Mouse (Mus musculus) limb, embryonic 12.5 days (tissue): ENCODE data around the gene Lrguk. TPM values are rescaled to one million over a fixed set of nuclear protein-coding genes. Genes with fewer than 3 reads are reported as not detected.

Source experiments
- ATAC-seq: fragments of 200-750 bp; cut with Nextera tagmentation; 2 replicates; pipeline ENCODE4 v1.8.0; 2017; ENCODE audit warnings: low read depth, moderate TSS enrichment; ENCODE audit not compliant: insufficient number of reproducible peaks, insufficient read depth, low FRiP score, low TSS enrichment
- H3K27ac ChIP-seq: fragments of 300-500 bp; sonication (generic); 2 replicates; pipeline ENCODE4 v1.5.1; 2016; ENCODE audit warnings: mild to moderate bottlenecking, moderate library complexity
- H3K27me3 ChIP-seq: fragments of 300-500 bp; sonication (generic); 2 replicates; pipeline ENCODE4 v1.6.1; 2016; ENCODE audit warnings: mild to moderate bottlenecking, moderate library complexity
- H3K36me3 ChIP-seq: fragments of 300-500 bp; sonication (generic); 2 replicates; pipeline ENCODE4 v1.6.1; 2016; ENCODE audit warnings: mild to moderate bottlenecking, moderate library complexity
- H3K4me1 ChIP-seq: fragments of 300-500 bp; sonication (generic); replicated peaks from 2 replicates; pipeline ENCODE4 v1.6.1; 2016
- H3K4me2 ChIP-seq: fragments of 300-500 bp; sonication (generic); 2 replicates; pipeline ENCODE4 v1.6.1; 2016; ENCODE audit warnings: mild to moderate bottlenecking, moderate library complexity
- H3K4me3 ChIP-seq: fragments of 300-500 bp; sonication (generic); replicated peaks from 2 replicates; pipeline ENCODE4 v1.5.1; 2016; ENCODE audit warnings: mild to moderate bottlenecking
- H3K9ac ChIP-seq: fragments of 300-500 bp; sonication (generic); replicated peaks from 2 replicates; pipeline ENCODE4 v1.6.1; 2016; ENCODE audit warnings: mild to moderate bottlenecking, moderate library complexity
- H3K9me3 ChIP-seq: fragments of 300-500 bp; sonication (generic); 2 replicates; pipeline ENCODE4 v1.6.1; 2016; ENCODE audit warnings: mild to moderate bottlenecking, moderate library complexity
- WGBS: fragments of 180-500 bp; shearing (Covaris S2); methylation state at CpG from one replicate; pipeline ENCODE4 v1.1.7; 2016; 5-methylcytosine and 5-hydroxymethylcytosine counted together
- polyA plus RNA-seq: library from polyadenylated mRNA; unstranded; fragments of >200 nt; fragmentation: Nextera tagmentation; extraction: Ambion mirVana; gene quantifications from 2 replicates; pipeline ENCODE4 v1.2.1, GENCODE M21; 2016

The Lrguk gene
- polyA plus RNA-seq, 1 experiment from 2014 or later, result 1.1 TPM

- H3K36me3 ChIP-seq, result no peaks in the 10 kb centered on the region
- peaks cover 34% of the 10 kb centered on the region for H3K27me3 ChIP-seq
- no peak overlapping the region for H3K27ac ChIP-seq
- peaks cover 7% of the 10 kb centered on the region for H3K4me1 ChIP-seq
- no peak for ATAC-seq
- 72% methylated on average over 3 of the region's 3 CpGs for WGBS
- peaks cover 13% of the 10 kb centered on the region; the same call in 1 of the 2 replicates for H3K9me3 ChIP-seq
- H3K9ac ChIP-seq, result no peak overlapping the region
- H3K4me2 ChIP-seq, result no peak overlapping the region
- no peak overlapping the region for H3K4me3 ChIP-seq
These were observed 118.8 kb downstream of the Lrguk start for GRCm38 (mm10) chr6:34148021-34148420.

- H3K27me3 ChIP-seq, result peaks cover 34% of the 10 kb centered on the region
- H3K27ac ChIP-seq, result no peak overlapping the region
- H3K4me2 ChIP-seq, result no peak overlapping the region
These were observed 119.4 kb downstream of the Lrguk start for GRCm38 (mm10) chr6:34148639-34149038.

GRCm38 (mm10) chr6:34149066-34149465 is 119.8 kb downstream of the Lrguk start:
- ATAC-seq, result no peak
- peaks cover 37% of the 10 kb centered on the region for H3K27me3 ChIP-seq
- no peak overlapping the region for H3K9ac ChIP-seq
- H3K4me2 ChIP-seq, result no peak overlapping the region
- 80% methylated on average over 9 of the region's 9 CpGs for WGBS
- no peaks in the 10 kb centered on the region for H3K36me3 ChIP-seq
- H3K4me1 ChIP-seq, result peaks cover 14% of the 10 kb centered on the region
- no peak overlapping the region for H3K4me3 ChIP-seq
- peaks cover 13% of the 10 kb centered on the region; the same call in 1 of the 2 replicates for H3K9me3 ChIP-seq
- H3K27ac ChIP-seq, result no peak overlapping the region

More at GRCm38 (mm10) chr6:34148639-34149038, 119.4 kb downstream of the Lrguk start:
- 78% methylated on average over 7 of the region's 7 CpGs for WGBS
- no peak overlapping the region for H3K4me3 ChIP-seq
- ATAC-seq, result no peak
- peaks cover 9% of the 10 kb centered on the region for H3K4me1 ChIP-seq
- no peaks in the 10 kb centered on the region for H3K36me3 ChIP-seq
- no peak overlapping the region for H3K9ac ChIP-seq
- peaks cover 13% of the 10 kb centered on the region; the same call in 1 of the 2 replicates for H3K9me3 ChIP-seq

GRCm38 (mm10) chr6:34149821-34150220 is 120.6 kb downstream of the Lrguk start:
- Histone ChIP-seq H3K27ac (no peak overlapping the region), H3K4me1 (peaks cover 21% of the 10 kb centered on the region), H3K4me2 (no peak overlapping the region), H3K36me3 (no peaks in the 10 kb centered on the region), H3K9ac (no peak overlapping the region), H3K4me3 (no peak overlapping the region), H3K27me3 (peaks cover 40% of the 10 kb centered on the region), H3K9me3 (peaks cover 13% of the 10 kb centered on the region; the same call in 1 of the 2 replicates)
- ATAC-seq, result no peak
- WGBS, result 75% methylated on average over 1 of the region's 1 CpGs

- WGBS, result 59% methylated on average over 18 of the region's 18 CpGs
- Histone ChIP-seq H3K4me3 (no peak overlapping the region), H3K4me2 (no peak overlapping the region; the same call in 1 of the 2 replicates), H3K4me1 (peaks cover 36% of the 10 kb centered on the region), H3K9ac (no peak overlapping the region), H3K27me3 (peaks cover 39% of the 10 kb centered on the region), H3K27ac (no peak overlapping the region), H3K9me3 (no peaks in the 10 kb centered on the region), H3K36me3 (peaks cover 21% of the 10 kb centered on the region)
- no peak for ATAC-seq
These were observed 124.1 kb downstream of the Lrguk start for GRCm38 (mm10) chr6:34153069-34154052.

DNA sequence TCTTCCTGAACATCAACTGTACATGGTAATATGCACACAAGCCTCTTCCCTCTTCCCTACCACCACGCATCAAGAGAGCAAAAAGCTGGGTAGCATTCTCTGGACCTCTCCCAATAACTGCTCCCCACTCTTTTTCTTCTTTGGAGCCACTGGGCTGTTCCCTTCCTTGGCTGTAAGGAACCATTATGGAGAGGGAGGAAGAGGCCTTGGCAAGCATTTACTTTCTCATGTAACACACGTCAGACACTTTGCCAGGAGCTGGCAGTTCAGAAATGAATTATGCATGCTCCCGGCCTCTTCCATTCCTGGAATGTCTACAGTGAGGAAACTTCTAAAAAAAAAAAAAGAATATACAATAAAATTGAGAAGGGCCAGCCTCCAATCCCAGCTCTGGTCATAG is 125.0 kb downstream of the Lrguk start:
- ATAC-seq, result no peak
- H3K27ac ChIP-seq, result no peak overlapping the region
- no peak overlapping the region for H3K9ac ChIP-seq

DNA sequence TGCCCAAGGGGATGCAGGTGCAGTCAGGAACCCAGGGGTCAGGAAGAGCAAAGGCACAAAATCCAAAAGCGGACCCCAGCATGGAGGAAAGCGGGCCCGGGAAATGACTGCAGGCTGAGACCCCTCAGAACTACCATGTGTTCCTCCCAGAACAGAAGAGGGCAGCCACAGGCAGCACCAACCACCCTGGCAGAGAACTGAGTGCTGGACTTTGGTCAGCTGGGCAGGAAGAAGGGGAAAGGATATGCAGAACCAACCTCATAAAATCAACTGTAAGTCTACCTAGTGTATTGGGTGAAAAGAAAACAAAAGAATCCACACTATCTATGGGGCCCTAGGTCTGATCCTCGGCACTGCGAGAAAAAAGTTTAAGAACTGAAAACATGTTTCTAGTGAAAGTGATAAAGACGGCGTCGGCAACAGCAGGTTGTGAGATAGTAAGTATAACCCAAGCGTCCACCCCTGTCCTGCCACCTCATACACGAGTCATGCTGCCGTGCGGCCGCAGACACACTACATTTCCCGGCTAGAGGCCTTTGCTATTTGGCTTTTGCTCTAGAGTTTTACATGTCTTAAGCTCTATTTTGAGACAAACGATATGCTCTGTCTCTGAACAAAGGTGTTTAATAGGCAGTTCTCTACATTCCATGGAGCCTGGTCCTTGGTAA is 126.0 kb downstream of the Lrguk start:
- ATAC-seq, result no peak
- WGBS, result 87% methylated on average over 15 of the region's 15 CpGs
- no peak overlapping the region for H3K4me2 ChIP-seq
- H3K4me3 ChIP-seq, result no peak overlapping the region
- no peaks in the 10 kb centered on the region for H3K9me3 ChIP-seq
- peaks cover 40% of the 10 kb centered on the region for H3K36me3 ChIP-seq
- peaks cover 36% of the 10 kb centered on the region for H3K4me1 ChIP-seq
- H3K27me3 ChIP-seq, result peaks cover 50% of the 10 kb centered on the region
- no peak overlapping the region for H3K27ac ChIP-seq
- H3K9ac ChIP-seq, result no peak overlapping the region

More for the DNA sequence above, 125.0 kb downstream of the Lrguk start:
- H3K4me1 ChIP-seq, result peaks cover 36% of the 10 kb centered on the region
- H3K4me2 ChIP-seq, result no peak overlapping the region
- peaks cover 47% of the 10 kb centered on the region for H3K27me3 ChIP-seq
- no peak overlapping the region for H3K4me3 ChIP-seq
- H3K36me3 ChIP-seq, result peaks cover 29% of the 10 kb centered on the region
- H3K9me3 ChIP-seq, result no peaks in the 10 kb centered on the region
- WGBS, result 71% methylated on average over 3 of the region's 3 CpGs

DNA sequence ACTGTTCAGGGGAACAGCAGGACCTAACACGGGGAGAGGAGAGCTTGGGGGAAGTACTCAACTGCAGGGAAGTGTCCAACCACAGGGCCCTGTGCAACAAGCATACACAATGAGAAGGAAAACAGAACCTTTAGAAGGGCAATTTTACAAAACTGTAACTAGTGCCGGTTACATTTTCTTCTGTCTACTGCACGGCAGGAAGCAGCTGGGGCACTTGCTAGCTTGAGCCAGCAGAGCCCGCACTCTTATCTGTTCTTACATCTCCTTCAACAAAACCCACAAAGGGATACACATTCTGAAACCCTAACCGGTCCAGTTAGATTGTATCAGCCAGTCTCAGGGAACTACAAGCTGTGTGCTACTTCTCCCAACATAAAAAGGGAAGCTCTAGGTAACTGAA is 126.8 kb downstream of the Lrguk start:
- no peak overlapping the region for H3K27ac ChIP-seq
- no peak overlapping the region for H3K4me2 ChIP-seq
- no peaks in the 10 kb centered on the region for H3K9me3 ChIP-seq
- WGBS, result 58% methylated on average over 5 of the region's 5 CpGs
- no peak overlapping the region for H3K9ac ChIP-seq
- H3K27me3 ChIP-seq, result peaks cover 51% of the 10 kb centered on the region
- no peak for ATAC-seq
- H3K36me3 ChIP-seq, result peaks cover 48% of the 10 kb centered on the region
- no peak overlapping the region for H3K4me3 ChIP-seq
- H3K4me1 ChIP-seq, result peaks cover 36% of the 10 kb centered on the region

GRCm38 (mm10) chr6:34156841-34157748 is 127.8 kb downstream of the Lrguk start:
- Histone ChIP-seq H3K9me3 (no peaks in the 10 kb centered on the region), H3K4me2 (no peak overlapping the region), H3K27me3 (peaks cover 53% of the 10 kb centered on the region), H3K36me3 (peaks cover 57% of the 10 kb centered on the region), H3K4me3 (no peak overlapping the region), H3K4me1 (peaks cover 36% of the 10 kb centered on the region), H3K9ac (no peak overlapping the region), H3K27ac (no peak overlapping the region)
- no peak for ATAC-seq
- WGBS, result 84% methylated on average over 14 of the region's 14 CpGs

GRCm38 (mm10) chr6:34159998-34160815 is 131.0 kb downstream of the Lrguk start:
- peaks cover 78% of the 10 kb centered on the region for H3K36me3 ChIP-seq
- no peak for ATAC-seq
- WGBS, result 85% methylated on average over 23 of the region's 23 CpGs
- peaks cover 11% of the 10 kb centered on the region; the same call in 1 of the 2 replicates for H3K4me1 ChIP-seq
- H3K27ac ChIP-seq, result no peak overlapping the region
- H3K4me2 ChIP-seq, result no peak overlapping the region
- H3K9me3 ChIP-seq, result no peaks in the 10 kb centered on the region
- no peak overlapping the region for H3K4me3 ChIP-seq
- H3K9ac ChIP-seq, result no peak overlapping the region
- peaks cover 42% of the 10 kb centered on the region for H3K27me3 ChIP-seq
